Mouse (Mus musculus) frontal cortex, postnatal 14 days (tissue): ENCODE measurements around the gene Ptger1.

Experiments
- DNase-seq, 2 experiments: peaks; one replicate each; pipeline ENCODE4 v3.0.0; 2022; ENCODE audit warnings: low spot score in 2 of 2

Ptger1 gene

DNA sequence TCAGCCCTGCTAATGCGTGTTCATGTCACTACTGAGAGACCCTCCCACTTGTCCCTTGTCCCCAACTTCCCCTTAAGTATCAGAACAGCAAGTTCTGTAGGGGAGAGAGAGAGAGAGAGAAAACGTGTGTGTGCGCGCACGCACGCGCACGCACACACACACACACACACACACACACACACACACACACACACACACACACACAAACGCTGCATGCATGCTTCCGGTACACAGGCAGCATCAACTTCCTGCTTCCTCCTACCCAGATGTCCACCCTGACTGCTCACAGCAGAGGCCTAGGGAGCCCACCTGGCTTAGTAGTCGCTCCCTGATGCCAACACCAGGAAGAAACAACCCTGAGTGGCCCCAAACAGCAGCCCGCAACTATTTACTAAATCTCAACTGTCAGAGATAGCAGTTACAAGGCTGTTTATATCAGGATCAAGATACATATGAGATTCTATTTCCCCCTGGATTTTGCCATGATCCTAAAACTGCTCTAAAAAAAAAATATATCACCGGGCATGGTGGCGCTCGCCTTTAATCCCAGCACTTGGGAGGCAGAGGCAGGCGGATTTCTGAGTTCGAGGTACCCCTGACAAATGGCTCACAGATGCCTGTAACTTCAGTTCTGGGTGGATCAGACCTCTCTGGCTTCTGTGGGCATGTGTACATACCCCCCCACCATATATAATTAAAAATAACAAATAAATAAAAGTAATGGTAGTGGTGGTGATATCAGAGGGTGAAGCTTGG, 29.1 kb downstream of the Ptger1 start:
- DNase-seq = no peak

DNA sequence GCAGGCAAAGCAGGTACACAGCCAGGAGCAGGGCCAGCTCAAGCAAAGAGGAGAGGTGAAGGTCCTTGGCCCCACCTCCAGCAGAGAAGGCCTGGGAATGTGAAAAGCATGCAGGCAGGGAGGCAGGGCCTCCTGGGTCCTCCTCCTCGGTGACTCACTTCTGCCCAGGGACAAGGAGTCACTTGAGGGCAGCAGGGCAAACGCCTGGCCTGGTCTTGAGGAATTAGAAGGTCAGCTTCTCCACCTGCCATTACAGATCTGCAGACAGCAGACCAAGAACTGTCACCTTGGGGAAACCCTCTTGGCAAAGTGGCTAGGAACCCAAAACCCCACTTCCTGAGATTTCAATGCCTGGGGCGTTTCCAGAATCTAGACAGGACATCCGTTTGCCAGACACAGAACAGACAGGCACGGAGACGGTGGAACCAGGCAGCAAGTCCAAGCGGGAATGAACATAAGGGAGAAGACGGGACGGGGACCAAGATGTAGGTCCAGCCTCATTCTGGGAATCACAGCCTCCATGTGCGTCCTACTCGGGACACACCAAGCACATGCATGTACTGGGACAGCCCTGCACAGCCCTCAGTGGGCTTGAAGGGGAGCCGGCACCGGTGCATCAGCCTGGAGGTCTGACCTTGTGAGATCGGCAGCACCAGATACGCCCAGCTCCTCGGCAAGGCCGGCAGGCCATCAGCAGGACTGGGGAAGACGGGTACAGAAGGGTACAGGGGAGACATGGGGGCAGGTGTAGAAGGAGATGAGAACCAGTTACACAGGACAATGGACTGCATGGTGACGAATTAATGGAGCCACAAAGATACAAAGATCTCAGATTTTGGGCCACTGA, 31.1 kb downstream of the Ptger1 start:
- DNase-seq = no peak

DNA sequence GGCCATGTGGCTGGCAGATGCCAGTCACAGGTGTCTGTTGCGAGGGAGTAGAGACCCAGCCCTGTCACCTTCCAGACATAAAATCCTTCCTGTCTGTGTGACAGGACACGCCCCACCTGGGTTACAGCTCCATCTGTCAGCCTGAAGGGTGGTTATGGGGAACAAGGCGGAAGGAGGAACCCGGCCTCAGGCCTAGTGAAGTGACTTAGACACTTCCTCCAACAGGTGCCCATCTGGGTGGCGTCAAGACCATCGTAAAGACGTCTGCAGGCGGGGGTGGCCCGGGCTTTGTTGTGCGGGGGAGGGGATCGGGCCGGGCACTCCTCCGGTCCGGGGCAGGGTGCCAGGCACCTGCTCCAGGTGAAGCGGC, 31.8 kb downstream of the Ptger1 start:
- DNase-seq = peak in 1 of 2 experiments; percentile 44

DNA sequence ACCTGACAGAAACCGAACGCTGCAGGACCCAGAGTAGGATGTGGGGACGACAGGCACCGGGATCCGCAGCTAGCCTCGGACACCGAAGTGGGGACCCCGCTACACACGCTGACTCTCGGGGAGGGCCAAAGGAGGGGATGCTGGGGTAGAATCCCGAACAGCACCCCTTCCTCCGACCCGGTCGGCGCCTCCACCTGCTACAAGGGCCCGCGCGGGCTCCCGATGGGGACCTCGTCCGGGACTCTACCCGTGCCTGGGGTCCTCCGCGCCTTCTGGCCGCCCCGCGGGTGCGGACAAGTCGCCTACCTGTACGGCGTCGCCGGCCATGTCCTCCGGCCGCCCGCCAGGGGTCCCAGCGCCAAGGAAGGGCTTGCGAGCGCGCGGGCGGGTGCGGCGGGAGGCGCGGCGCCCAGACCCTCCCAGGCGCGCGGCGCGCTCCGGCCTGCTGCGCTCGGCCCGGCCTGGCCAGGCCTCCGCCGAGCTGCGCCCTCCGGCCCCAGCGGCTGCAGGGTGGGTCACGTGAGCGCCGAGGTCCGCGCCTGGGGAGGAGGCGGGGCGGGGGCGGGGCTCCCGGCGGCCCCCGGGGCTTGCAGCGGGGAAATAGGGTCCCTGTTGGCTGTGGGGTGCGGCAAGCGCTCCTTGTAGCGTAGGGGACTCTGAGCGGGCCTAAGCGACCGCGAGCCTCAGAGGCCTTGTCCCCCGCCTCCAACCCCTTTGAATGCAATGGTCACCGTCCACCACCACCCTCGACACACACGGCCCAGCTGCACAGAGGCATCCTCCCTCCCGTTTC, 32.4 kb downstream of the Ptger1 start, which contains the start of gene Pkn1:
Pkn1 (minus strand) TSS at position 519 of the 793 bp plus-strand sequence.
- peak in 1 of 2 experiments; percentile 49 for DNase-seq

DNA sequence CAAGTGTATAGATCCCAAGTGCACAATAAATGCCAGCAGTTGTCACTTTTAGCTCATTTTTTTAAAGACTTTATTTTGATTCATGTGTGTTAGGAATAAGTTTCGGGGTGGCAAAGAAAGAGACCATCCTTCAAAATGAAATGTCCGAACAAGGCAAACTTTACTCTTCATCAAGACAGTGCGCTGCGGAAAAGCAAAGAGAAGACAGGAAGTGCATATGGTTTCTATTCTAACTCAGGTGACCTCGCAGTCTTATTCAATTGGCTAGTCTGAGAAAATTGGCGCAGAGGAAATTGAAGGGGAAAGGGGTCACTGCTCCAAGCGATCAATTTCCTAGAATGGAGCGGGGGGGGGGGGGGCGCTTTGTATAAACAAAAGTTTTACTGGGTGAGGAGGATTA, 33.1 kb downstream of the Ptger1 start:
- no peak for DNase-seq

DNA sequence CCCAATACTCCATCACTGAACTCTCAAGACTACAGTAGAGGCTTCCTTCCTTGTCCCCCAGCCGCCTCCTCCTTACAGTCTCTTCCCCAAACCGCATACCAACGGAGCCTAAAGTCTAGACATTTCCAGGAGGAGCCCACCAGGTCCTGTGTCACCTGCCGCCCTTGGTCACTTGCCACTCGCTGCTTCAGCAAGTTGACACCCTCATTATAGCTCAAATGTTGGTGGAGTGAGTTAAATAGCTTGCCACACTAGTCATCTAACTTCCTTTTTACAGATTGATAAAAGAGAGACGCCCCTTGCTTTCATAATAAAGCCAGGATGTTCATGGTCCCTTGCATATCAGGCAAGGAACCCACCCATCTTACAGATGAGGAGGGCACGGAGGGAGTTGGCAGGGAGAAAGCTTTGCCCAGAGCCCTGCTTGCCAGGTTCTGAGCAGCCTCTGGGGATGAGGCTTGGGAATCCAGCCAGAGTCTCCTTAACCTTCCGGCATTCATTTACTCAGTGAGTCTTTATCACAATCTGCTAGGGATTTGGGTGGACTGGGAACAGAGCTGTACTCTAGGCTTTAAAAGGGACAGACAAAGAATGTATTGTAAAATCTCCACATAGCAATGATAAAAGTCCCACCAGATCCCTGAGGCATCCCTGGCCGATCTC, 34.1 kb downstream of the Ptger1 start:
- DNase-seq = no peak

DNA sequence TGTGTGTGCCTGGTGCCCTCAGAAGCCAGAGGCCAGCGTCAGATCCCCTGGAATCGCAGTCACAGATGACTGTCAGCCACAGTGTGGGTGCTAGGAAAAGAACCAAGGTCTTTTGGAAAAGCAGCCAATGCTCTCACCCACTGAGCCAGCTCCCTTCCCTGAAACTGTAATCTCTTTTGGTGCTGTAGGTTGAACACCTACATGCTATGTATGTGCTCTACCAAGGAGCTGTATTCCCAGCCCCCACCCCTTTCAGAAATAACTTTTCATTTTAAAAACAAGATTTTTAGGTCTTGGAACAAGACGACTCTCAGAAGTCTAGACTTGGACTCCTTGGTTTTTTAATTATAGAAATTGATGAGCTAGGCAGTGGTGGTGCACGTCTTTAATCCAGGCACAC, 36.9 kb downstream of the Ptger1 start:
- no peak for DNase-seq

DNA sequence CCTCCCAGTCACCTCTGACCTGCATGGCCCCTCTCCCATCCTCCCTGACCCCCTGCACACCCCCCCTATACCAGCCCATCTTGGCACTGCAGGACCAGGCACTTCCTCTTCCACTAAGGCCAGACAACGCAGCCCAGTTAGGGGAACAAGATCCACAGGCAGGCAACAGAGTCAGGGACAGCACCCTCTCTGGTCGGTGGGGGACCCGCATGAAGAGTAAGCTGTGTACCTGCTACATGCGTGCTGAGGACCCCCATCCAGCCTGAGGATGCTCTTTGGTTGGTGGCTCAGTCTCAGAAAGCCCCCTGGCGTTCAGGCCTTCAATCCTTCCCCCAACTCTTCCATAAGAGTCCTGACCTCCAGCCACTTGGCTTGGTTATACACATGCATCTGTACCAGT, 39.9 kb downstream of the Ptger1 start:
- no peak for DNase-seq

DNA sequence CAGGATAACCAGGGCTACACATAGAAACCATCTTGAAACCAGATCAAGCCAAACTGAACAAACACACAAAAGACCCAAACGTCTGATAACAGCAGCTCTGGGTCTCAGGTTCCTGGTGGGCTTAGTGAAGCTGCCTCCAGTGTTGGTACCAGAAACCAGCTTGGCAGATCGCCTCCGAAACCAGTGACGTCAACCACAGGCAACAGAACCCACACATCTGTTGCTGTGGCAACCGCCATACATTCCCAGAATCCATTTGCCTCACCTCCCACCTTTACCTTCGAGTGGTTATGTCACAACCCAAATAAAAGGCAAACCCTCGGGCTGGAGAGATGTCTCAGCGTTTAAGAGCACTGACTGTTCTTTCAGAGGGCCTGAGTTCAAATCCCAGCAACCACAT, 41.1 kb downstream of the Ptger1 start:
- DNase-seq = no peak

DNA sequence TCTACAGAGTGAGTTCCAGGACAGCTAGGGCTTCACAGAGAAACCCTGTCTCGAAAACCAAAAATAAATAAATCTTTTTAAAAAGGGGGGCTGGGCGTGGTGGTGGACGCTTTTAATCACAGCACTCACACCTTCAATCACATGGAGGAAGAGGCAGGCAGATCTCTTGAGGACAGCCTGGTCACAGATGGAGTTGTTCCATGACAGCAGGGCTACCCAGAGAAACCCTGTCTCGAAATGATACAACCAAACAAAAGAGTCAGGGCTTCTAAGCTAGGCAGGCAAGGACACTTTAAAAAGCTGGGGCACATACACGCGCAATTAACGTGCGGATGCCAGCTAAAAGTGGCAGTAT, 48.2 kb downstream of the Ptger1 start:
- DNase-seq = no peak

DNA sequence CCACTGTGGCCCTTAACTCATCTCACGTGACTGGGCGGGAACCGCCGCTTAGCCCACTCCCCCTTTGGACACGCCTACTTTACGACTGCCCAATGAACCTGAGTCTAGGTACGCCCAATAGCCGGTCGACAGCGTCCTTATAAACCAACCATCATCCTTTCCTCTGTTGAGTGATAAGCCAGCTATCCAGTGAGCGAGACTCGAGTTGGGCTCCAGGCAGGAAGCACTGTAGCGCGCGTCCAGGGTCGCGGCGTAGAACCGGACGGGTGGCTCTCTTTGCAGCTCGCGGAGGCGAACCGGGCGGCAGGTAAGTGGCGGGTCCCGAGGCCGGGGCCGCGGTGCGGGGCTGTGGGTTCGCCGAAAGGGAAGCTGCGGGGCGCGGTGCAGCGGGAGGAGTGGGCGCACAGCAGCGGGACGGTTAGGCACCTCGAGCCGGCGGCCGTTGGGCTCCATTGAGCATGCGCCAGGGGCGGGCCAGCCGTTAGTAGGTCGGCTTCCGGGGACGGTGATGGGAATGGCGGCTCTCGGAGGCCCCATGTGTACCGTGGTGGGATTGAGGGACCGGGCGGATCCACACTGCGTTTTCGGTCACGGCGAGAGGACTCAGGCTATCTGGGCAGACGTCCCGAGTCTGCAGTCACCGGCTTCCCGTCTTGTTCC, 48.7 kb downstream of the Ptger1 start, which contains the start of gene Ddx39:
Ddx39 (plus strand) TSS at position 147 of the 660 bp plus-strand sequence.
- peak; percentile 93 to 97 for DNase-seq

DNA sequence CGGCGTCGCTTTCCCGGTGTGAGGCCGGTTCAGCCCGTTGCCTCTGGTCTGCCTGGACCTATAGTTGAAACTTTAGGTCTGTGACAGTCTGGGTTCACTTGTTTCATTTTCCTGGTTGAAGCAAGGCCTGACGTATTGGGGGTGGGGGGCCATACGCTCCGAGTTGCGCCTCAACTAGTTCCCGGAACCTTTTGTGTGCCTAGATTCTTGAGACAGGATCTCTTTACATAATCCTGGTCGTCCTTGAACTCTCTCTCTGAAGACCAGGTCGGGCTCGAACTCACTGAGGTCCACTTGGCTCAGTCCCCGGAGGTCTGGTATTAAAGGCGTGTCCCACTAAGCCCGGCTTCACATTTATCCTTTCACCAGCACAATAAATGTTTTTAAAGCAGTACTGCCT, 49.3 kb downstream of the Ptger1 start:
- no peak for DNase-seq

DNA sequence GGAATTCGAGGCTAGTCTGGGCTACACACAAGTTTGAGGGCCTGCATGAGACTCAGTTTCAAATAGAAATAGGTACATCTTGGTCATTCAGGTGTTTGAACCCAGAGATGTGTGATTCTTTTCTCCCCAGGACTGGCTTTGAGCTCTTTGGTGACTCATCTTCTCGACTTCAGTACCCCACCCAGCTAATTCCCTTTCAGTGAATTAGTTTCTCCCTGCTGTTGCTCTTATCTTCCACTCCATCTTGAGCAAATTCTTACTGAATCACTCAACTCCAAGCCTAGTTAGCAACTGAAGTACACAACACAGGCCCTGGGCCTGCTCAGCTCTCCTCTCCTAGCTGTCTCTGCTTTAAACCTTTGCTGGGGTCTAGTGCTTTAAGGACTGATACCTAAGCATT, 50.1 kb downstream of the Ptger1 start:
- no peak for DNase-seq

DNA sequence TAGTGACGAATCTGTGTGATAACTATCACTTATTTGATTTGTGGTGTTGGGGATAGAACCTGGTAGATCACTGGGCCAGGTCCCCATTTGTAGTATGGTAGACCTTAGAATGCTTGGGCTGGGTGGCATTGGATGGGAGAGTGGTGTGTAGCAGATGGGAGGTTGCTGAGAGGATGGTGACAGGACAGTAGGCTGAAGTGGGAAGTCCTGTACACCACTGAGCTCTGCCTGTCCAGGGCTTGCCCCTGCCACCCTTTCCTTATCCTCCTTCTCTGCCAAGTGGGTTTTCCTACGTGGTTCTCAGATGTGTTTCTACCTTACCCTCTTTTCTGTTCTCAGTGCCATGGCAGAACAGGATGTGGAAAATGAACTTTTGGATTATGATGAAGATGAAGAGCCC, 52.6 kb downstream of the Ptger1 start:
- no peak for DNase-seq

DNA sequence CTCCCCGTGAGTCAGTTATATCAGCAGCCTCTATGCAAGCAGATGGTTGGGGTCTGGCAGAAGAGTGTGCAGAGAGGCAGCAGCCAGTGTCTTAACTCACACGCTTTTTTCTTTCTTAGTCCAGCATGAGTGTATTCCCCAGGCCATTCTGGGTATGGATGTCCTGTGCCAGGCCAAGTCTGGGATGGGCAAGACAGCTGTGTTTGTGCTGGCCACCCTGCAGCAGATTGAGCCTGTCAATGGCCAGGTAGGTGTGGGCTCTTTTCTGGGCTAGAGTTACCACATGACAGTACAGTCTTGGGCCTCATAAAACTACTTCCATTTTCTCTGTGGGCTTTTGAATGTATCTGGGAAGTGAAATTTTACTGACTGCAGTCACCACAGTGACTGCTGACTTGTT, 53.2 kb downstream of the Ptger1 start:
- DNase-seq = no peak

DNA sequence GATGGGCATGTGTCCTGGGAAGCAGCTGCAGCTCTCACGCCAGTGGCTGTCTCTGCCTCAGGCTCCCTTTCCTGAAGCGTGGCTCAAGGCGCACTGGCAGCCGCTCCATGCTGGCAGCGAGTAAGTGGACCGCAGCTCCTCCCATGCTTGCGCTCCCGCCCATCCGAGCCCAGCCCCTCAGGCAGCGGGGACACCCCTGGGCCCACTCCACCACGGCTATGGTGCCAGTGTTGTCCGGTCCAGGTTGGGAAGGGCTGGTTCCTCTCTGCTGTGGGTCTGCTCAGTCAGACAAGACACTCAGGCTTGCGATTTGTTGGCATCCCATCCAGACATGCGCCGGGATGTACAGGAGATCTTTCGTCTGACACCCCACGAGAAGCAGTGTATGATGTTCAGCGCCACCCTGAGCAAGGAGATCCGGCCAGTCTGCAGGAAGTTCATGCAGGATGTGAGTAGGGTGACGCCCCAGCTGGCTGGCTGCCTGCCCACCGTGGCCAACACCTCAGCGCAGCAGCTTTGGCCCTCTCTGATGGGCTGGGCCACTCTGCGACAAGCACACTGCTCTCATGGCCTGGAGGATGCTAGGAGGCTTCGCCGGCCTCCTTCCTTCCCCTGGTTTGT, 55.0 kb downstream of the Ptger1 start:
- DNase-seq = no peak
